Mouse (Mus musculus) forelimb bud, embryonic 11.5 days (tissue): ENCODE measurements at regions not wholly inside any gene's neighbourhood (a gene's known extent, or its start where the extent isn't known, plus 50 kb on each side); places are given as distances from the start of the nearest gene placed in this dataset.

ENCODE experiments used
- DNase-seq: peaks from one replicate; pipeline ENCODE4 v3.0.0-alpha.2; 2012; ENCODE audit warnings: low read depth, low spot score

GRCm38 (mm10) chr14:58691129-58691828 is 451.4 kb downstream of the 1700129C05Rik start:
- DNase-seq, result no peak

GRCm38 (mm10) chr14:58687814-58688213 is 454.9 kb downstream of the 1700129C05Rik start:
- no peak for DNase-seq

GRCm38 (mm10) chr14:58678781-58679180 is 463.9 kb downstream of the 1700129C05Rik start:
- no peak for DNase-seq

- no peak for DNase-seq
Measured at GRCm38 (mm10) chr14:58678126-58678656, 464.5 kb downstream of the 1700129C05Rik start.

DNA sequence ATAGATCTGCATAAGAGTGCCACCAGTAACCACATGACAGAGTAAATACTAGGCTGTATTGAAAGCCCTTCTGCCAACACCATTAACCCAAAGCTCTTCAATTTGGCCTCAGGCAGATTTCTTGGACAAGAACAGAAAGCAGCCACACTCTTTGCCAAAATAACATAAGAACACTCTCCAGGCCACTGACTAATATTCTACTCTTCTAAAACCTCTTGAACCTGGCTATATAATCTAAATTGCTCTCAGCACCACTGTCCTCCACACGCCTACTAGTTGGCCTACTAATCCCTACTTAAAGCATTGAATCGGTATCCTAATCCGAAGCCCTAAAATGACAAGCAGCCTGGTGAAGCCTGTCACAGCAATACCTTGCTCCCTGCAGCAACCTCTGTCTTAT is 467.5 kb downstream of the 1700129C05Rik start:
- DNase-seq, result no peak

GRCm38 (mm10) chr14:58663946-58664345 is 478.7 kb downstream of the 1700129C05Rik start:
- DNase-seq, result no peak

GRCm38 (mm10) chr14:58662601-58663000 is 480.1 kb downstream of the 1700129C05Rik start:
- DNase-seq, result no peak

GRCm38 (mm10) chr14:58661416-58661815 is 481.3 kb downstream of the 1700129C05Rik start:
- no peak for DNase-seq

DNA sequence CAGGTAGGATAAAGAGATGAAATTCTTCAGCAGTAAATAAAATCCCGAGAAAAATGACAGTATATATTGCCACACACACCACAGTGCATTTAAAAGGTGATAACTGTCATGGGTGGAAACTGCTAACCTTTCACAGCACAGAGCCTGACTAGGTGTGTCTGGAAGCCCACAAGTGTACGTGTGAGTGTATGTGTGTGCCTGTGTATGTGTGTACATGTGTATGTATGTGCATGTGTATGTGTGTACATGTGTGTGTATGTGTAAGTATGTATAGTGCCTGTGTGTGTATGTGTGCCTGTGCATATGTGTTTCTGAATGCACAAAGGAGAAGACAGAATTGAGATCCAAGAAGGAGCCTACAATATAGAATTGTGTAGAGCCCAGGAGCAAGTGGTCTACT is 485.4 kb downstream of the 1700129C05Rik start:
- DNase-seq, result no peak

- no peak for DNase-seq
Measured at GRCm38 (mm10) chr14:58656935-58657238, 485.8 kb downstream of the 1700129C05Rik start.

DNA sequence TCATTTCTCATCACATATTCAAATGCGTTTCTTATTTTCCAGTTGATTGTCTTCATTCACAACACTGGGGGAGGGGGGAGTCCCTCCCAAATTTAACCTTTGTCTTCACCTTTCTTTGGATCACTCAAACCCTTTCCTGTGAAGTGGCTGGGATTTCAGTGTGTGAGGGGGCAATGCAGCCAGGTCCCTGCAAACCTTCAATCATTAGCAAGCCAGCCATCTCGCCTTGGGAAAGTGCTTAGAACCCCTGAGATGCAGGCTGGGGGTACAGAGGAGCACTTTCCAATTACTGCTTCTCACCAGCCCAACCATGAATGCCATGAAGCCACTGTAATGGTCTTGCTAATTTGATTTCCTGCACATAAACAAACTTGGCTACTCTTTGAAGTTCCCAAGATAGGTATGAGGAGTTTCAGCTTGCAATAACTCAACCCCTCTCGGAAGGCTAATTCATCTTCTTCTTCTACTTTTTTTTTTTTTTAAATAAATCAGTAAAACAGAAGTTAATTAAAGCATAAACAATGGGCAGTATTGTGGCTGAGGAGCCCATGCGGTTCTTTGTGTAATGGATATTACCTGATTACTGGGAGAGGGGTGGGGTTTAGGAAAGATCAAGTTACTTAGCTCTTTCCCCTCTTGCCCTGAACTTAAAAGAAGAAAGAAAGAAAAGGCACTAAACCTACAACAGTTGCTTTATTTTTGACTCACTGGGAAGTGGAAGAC is 486.3 kb downstream of the 1700129C05Rik start:
- DNase-seq, result peak; percentile 51

DNA sequence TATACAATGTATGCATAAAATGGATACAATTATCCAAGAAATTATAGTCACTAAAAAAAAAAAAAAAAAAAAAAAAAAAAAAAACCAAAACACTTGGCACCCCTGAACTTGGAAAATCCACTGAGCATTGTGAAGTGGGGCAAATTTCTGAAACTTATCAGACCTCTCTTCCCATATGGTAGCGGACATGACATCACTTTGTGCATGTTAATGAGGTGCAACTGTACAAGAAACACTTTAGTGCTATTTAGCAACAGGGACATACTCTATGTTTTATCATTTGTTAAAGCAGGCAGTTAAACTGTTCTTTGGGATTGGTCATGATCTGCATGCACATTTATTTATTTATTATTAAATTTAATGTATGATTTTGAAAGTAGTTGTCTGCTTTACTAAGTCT is 489.7 kb downstream of the 1700129C05Rik start:
- DNase-seq, result no peak

DNA sequence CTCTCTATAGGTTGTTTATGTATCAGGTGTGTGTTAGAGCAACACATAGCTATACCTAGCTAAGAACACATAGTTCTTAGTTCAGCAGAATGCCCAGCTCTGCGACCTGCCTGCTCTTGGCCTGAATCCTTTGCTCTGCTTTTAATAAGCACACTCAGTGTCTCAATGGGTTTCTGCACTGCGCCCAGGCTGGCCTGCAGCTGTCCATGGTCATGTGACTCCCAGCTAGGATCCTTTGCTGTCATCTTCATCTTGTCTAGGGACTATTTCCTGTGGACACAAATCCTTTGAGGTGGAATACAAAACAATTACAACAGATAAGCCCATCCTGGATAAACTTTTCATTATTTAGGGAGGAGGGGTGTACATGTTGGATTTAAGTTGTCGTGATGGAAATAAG is 490.7 kb downstream of the 1700129C05Rik start:
- no peak for DNase-seq

DNA sequence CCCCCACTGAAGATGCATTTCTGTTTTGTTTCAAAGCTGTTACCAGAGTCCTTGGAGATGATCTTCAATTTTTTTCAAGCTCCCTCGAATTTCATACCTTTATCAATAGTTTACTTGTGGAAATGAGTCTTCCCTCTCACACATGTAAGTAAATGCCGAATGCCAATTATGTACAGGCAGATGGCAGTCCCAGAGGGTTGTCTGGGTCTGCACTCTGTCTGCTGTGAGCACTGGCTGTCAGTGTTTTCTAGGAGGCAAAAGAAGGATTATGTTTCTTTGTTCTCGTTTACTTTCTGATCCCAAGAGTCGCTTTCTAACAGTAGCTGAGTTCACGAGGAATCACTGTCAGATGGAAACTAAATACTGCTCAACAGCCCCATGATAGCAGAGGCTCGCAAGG is 491.5 kb downstream of the 1700129C05Rik start:
- DNase-seq, result no peak

GRCm38 (mm10) chr14:58638337-58638696 is 504.4 kb downstream of the 1700129C05Rik start:
- DNase-seq, result peak; percentile 79

- peak; percentile 52 for DNase-seq
Measured at GRCm38 (mm10) chr14:58637405-58638336, 505.0 kb downstream of the 1700129C05Rik start.

DNA sequence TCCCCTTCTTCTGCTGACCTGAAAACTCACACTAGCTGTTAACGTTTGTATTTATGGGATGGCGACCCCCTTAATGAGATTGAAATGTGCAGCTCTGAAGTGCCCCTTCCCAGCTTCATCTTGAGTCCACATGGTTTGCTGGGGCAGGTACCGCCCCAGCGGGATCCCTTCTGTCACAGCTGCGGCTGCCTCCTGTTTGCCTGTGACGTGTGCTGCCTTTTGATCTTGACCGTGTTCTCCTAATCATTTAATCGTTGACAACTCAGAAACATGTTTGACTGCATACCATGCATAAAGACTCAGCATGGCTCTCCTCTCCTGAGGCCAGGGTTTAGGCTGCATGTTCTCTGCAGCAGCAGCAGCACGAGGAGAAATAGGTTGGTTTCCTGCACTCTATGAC is 511.5 kb downstream of the 1700129C05Rik start:
- DNase-seq, result peak; percentile 73

GRCm38 (mm10) chr14:58628266-58628665 is 514.4 kb downstream of the 1700129C05Rik start:
- DNase-seq, result no peak

DNA sequence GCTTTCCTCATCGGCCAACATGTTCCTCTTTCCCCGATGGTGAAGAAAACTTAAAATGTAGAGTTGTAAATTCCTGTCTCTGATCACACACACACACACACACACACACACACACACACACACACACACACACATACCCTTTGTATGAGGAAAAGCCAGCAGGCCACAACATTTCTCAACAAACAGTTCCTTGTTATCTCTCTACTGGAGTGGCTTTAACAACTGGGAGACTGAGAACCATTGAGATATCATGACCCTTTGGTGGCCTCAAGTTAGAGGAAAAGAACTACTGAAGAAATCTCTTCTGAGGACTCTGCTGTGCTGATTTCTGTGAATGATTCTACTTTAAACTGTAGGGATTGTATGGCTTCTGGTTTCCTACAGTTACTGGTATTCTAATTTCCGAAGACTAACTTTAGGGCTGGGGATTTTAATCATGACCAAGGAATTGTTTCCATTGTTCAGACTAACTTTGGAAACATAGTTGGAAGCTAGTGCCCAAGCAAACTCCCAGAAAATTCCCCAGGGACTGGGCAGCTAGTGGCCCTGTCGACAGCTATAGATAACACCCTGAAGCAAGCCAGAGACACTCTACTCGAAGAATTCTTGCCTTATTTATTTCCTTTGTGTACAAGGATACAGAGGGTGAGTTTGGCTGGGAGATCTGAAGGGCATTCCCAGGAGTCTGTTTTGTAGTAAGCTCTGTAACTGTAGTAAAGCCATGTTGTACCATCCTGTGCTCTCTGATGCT is 516.0 kb downstream of the 1700129C05Rik start:
- no peak for DNase-seq

DNA sequence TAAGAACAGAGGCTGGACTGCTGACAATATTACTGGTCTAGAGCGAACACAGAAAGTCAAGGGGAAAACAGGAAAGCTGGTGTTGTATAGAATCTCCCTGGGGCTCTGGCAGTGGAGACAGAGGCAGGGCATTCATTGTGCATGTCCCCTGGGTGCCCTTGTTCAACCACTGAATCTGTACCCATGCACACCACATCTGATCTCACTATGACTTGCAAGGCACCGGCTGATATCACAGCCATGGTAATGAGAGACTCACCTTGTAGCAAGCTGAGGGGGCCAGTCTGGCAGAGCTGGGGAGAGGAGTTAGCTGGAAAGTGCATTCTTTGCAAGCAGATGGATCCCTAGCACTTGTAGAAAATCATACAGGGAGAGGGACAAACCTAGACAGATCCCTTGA is 522.5 kb downstream of the 1700129C05Rik start:
- no peak for DNase-seq

DNA sequence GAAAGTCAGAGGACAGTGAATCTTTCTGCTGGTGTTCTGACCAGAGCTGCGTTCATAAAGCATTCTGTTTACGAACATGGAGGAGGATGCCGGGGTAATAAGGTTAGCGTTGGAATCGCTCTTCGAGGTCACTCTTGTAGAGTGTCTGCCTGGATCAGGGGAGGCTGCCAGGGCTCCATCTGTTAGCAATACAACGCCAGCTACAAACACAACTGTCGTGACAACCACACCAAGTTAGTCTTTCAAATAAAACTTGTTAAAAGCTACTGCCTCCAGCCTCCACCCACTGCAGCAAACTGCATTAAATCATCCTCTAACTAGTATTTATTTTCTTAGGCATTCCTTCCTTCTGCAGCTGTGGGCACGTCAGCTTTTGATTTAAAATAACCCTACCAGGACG is 525.0 kb downstream of the 1700129C05Rik start:
- peak; percentile 24 for DNase-seq
